Mouse (Mus musculus) C2C12 (cell line): ENCODE results near the gene Cuedc1. TPM values are rescaled to one million over a fixed set of nuclear protein-coding genes. Genes with fewer than 3 reads are reported as not detected.
A peak's percentile ranks its signal among the peaks of the same experiment; 100 is the strongest.

Experiments used
- H3K27me3 ChIP-seq: one replicate; pipeline ENCODE4 v1.6.1; 2011; ENCODE audit not compliant: control insufficient read depth, insufficient read depth, insufficient read length
- H3K36me3 ChIP-seq: one replicate; pipeline ENCODE4 v1.6.1; 2011; ENCODE audit not compliant: control insufficient read depth, insufficient read depth
- H3K4me3 ChIP-seq: one replicate; pipeline ENCODE4 v1.5.1; 2011; ENCODE audit warnings: mild to moderate bottlenecking, control low read depth; ENCODE audit not compliant: poor library complexity, insufficient read depth, severe bottlenecking
- H3K79me2 ChIP-seq: one replicate; pipeline ENCODE4 v1.6.1; 2011; ENCODE audit not compliant: control insufficient read depth, insufficient read depth
- H3K79me3 ChIP-seq: one replicate; pipeline ENCODE4 v1.6.1; 2011; ENCODE audit warnings: low read depth, control low read depth
- H3ac ChIP-seq: one replicate; pipeline ENCODE3; 2011; ENCODE audit warnings: low read depth; ENCODE audit not compliant: control insufficient read depth, insufficient read length
- CEBPB ChIP-seq: IDR thresholded peaks from one replicate; pipeline ENCODE4 v1.6.1; 2011; ENCODE audit warnings: low read depth, mild to moderate bottlenecking, control low read depth, moderate library complexity
- CTCF ChIP-seq: IDR thresholded peaks from one replicate; pipeline ENCODE4 v1.5.1; 2011; ENCODE audit not compliant: control insufficient read depth, insufficient read depth, insufficient read length
- FOSL1 ChIP-seq: IDR thresholded peaks from one replicate; pipeline ENCODE4 v1.8.0; 2011; ENCODE audit warnings: mild to moderate bottlenecking, low read length; ENCODE audit not compliant: poor library complexity, insufficient read depth, severe bottlenecking
- MAX ChIP-seq: IDR thresholded peaks from one replicate; pipeline ENCODE4 v1.6.1; 2011; ENCODE audit warnings: mild to moderate bottlenecking, control low read depth
- MYOD1 ChIP-seq: IDR thresholded peaks from one replicate; pipeline ENCODE4 v1.6.1; 2011; ENCODE audit warnings: low read depth; ENCODE audit not compliant: control insufficient read depth, insufficient read length
- MYOG ChIP-seq: IDR thresholded peaks from one replicate; pipeline ENCODE4 v1.6.1; 2011; ENCODE audit not compliant: control insufficient read depth, insufficient read length; ENCODE audit errors: extremely low read depth
- USF1 ChIP-seq: IDR thresholded peaks from one replicate; pipeline ENCODE4 v1.6.1; 2011; ENCODE audit warnings: low read depth, mild to moderate bottlenecking, control low read depth, moderate library complexity
- polyA plus RNA-seq: library from polyadenylated mRNA; unstranded; fragments of >200 nt; fragmentation: generic; extraction: Trizol; gene quantifications from one replicate; pipeline ENCODE4 v1.2.1, GENCODE M21; 2012; ENCODE audit warnings: missing spikeins

The Cuedc1 gene
- polyA plus RNA-seq, 1 experiment = 16.2 TPM

DNA sequence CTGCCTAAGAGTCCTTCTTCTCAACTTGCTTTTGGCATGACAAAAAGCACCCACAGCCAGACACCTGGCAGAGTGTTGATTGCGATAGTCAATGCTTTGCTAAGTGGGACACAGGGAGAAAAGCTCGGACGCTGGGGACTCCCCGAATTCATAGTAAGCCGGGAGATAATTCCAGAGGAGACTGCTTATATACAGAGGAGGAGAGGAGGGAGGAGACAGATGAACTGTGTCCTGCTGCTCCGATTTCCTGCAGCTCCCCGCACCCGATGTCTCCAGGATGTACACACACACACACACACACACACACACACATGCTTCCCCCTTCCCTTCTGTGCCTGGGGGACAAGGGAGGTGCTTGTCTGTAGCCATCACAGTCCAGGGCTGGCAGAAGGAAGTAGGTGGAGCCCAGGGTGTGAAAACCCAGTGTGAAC is 17.0 kb downstream of the Cuedc1 start:
- no peak overlapping the region for H3ac ChIP-seq
- H3K4me3 ChIP-seq = no peak overlapping the region
- peaks cover 31% of the 10 kb centered on the region for H3K79me3 ChIP-seq
- H3K79me2 ChIP-seq = peaks cover 98% of the 10 kb centered on the region
- H3K36me3 ChIP-seq = peaks cover 4% of the 10 kb centered on the region
- H3K27me3 ChIP-seq = no peaks in the 10 kb centered on the region
- no peak for TF ChIP-seq MAX
- TF ChIP-seq MYOD1 = no peak
- no peak for TF ChIP-seq CTCF
- TF ChIP-seq USF1 = no peak

DNA sequence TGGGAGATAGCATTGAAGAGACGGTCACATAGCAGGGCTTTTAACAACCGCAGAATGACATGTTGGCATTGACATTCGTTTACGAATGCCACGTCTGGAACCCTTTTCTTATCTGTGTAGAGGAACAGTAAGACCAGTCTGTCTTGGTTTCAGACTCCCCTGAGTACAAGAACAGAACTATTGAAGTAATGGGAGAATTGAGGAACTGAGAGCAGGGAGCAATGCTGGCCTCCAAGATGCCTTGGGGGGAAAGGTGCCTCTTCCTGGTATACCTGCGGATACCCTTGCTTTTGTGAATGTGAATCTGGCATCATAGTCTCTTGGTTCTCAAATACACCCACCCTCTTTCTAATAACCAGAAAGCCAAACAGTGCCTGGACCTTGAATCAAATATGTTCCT is 18.7 kb downstream of the Cuedc1 start:
- H3K4me3 ChIP-seq = no peak overlapping the region
- H3ac ChIP-seq = no peak overlapping the region
- no peaks in the 10 kb centered on the region for H3K27me3 ChIP-seq
- peaks cover 82% of the 10 kb centered on the region for H3K79me2 ChIP-seq
- peaks cover 8% of the 10 kb centered on the region for H3K36me3 ChIP-seq
- peaks cover 22% of the 10 kb centered on the region for H3K79me3 ChIP-seq
- TF ChIP-seq FOSL1 = no peak
- TF ChIP-seq CTCF = no peak
- TF ChIP-seq MYOD1 = no peak
- TF ChIP-seq USF1 = no peak
- TF ChIP-seq MAX = no peak

DNA sequence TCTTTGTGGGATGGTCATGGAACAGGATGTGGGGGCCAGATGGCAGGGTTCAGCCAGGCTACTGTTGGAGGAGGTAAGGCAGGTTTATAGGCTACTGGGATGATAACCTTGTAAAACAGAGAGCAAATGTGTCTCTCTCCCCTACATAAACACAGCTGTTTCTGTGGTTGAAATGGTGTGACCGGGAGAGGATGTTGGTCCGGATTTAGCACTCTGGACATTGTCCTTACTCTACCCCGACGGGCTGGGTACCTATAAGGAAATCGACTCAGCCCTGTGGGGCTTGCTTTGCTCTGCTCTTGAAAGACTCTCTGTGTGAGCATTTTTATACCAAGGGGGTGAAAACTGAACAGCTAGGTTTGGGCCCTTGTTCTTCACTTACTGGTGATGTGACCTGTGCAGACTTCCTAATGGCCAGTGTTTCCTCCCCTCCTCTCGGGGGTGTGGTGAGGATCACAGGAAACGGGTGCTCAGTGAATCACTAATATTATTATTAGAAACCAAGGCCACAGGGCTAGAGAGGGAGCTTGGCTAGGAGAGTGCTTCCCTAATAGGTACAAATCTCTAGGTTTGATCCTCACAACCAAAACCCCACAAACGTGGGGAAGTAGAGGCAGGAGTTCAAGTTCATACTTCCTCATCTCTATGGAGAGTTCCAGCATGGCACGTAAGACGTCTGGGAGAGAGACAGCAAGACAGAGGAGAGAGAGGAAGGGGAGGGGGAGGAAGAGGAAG is 19.7 kb downstream of the Cuedc1 start:
- peaks cover 20% of the 10 kb centered on the region for H3K79me3 ChIP-seq
- no peak overlapping the region for H3K4me3 ChIP-seq
- no peaks in the 10 kb centered on the region for H3K27me3 ChIP-seq
- TF ChIP-seq MAX (no peak), MYOG (no peak), CEBPB (no peak), CTCF (no peak), USF1 (no peak), FOSL1 (no peak), MYOD1 (peak; percentile 84)
- H3K79me2 ChIP-seq = peaks cover 74% of the 10 kb centered on the region
- H3K36me3 ChIP-seq = peaks cover 8% of the 10 kb centered on the region
- H3ac ChIP-seq = peak overlapping the region; percentile 18

DNA sequence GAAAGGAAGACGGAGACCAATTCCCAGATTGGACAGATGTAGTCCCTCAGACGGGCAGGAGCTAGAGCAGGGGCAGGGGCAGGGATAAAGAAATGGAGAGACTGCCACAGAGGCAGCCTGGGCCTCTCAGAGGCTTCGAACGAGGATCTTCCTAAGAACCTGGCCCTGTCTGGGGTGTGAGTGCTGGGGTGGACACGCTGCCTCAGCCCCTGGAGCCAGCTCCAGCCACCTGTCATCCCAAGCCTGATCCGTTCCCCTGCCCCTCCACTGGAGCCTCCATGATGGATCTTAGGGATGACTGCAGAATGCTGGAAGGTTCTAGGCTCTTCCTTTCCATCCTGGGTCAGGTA is 20.2 kb downstream of the Cuedc1 start:
- no peak for TF ChIP-seq MYOG
- no peak for TF ChIP-seq CEBPB
- TF ChIP-seq FOSL1 = no peak
- TF ChIP-seq USF1 = no peak
- no peak for TF ChIP-seq MAX
- TF ChIP-seq CTCF = no peak
- TF ChIP-seq MYOD1 = no peak
- Histone ChIP-seq H3K79me3 (peaks cover 20% of the 10 kb centered on the region), H3ac (peak overlapping the region; percentile 18), H3K79me2 (peaks cover 68% of the 10 kb centered on the region), H3K27me3 (no peaks in the 10 kb centered on the region), H3K36me3 (peaks cover 8% of the 10 kb centered on the region), H3K4me3 (no peak overlapping the region)

DNA sequence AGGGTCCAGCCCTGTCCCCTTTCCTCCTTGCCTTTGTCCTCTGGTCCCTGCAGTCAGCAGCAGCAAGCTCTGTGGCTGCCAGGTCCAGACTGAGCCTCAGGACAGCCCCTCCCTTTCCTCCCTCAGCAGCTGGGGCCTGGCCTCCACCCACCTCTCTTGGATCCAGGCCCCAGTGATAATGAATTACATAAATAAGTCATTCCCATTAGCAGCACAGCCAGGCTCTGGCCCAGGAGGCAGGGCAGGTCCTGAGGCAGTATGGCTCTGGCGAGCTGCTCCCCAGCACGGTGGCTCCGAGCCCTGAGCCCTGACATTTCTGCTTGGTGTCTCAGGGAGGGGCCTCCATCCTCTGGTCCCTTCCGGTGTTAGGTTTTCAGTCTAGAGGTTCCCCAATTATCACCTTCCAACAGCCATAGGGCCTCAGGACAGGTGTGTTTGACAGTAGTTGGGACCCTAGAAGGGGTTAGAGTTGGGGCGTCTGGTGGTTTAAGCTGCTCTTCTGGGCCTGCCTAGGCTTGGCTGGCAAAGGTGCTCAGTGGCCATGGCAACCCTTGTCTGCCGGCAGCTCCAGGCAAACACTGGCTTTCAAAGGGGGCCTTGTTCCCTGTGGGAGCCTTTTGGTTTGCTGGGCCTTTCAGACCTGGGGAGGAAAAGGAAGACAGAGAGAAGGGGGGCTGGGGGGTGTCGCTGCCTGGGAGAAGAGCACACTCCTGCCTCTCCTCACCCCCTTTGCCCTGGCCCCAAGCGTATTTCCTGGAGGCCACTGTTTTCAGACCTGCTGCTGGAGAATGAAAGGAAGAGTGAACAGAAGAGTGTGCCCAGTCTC is 21.2 kb downstream of the Cuedc1 start:
- Histone ChIP-seq H3K79me2 (peaks cover 59% of the 10 kb centered on the region), H3K4me3 (no peak overlapping the region), H3K79me3 (peaks cover 16% of the 10 kb centered on the region), H3K36me3 (peaks cover 8% of the 10 kb centered on the region), H3K27me3 (no peaks in the 10 kb centered on the region), H3ac (no peak overlapping the region)
- TF ChIP-seq FOSL1 (no peak), MYOG (no peak), CTCF (no peak), USF1 (no peak), MAX (no peak), CEBPB (no peak), MYOD1 (no peak)

DNA sequence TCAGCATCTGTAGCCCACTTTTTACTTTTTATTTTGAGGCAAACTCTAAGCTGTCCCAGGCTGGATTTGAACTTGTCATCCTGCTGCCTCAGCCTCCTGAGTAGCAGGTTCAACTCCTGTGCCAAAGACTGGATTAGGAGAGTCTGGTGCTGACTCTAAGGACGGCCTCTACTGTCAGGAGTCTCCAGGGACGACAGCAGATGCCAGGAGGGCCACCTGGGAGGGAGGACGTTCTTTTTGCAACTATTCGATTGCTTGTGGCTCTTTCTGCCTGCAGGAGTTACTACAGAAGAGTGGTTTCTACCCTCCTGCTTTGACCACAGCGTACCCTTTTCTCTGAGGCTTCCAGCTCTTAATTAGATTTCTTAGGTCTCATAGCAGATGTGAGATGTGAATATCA is 24.7 kb downstream of the Cuedc1 start:
- TF ChIP-seq MAX = no peak
- no peak overlapping the region for H3ac ChIP-seq
- peaks cover 3% of the 10 kb centered on the region for H3K79me3 ChIP-seq
- H3K27me3 ChIP-seq = no peaks in the 10 kb centered on the region
- peaks cover 8% of the 10 kb centered on the region for H3K36me3 ChIP-seq
- H3K4me3 ChIP-seq = no peak overlapping the region
- peaks cover 24% of the 10 kb centered on the region for H3K79me2 ChIP-seq
